Mouse (Mus musculus): ENCODE data around the gene Usp19. TPM values are rescaled to one million over a fixed set of nuclear protein-coding genes. Genes with fewer than 3 reads are reported as not detected.

Gene Usp19
- polyA plus RNA-seq, 1 experiment: 335 TPM

DNA sequence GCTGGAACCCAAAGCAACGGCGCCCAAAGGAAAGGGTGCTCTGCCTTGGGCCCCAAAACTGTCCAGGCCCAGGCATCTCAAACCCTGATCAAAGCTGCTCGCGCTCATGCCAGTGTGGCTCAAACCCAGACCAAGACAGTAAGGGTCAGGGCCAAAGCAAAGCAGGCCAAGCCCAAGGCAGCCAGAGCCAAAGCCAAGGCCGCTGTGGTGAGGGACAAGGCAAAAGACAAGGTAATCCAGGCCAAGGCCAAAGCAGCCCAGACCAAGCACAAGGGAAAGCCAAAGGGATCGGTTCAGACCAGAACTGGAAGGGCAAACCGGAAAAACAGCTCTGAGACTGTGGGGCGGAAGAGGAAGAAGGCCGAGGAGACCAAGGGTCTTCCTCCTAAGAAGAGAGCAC lies 26.7 kb upstream of the Usp19 start:
- no peak overlapping the region for H3K27ac ChIP-seq (ENCODE audit: control insufficient read depth, insufficient read depth, low read length)
- no peak for DNase-seq
- H3K27me3 ChIP-seq (ENCODE audit: control insufficient read depth, insufficient read depth, low read length): no peaks in the 10 kb centered on the region
- 96% methylated on average over 9 of the region's 9 CpGs for WGBS
- TF ChIP-seq CTCF (IDR thresholded peaks at IDR 0.05; ENCODE audit: borderline replicate concordance, control insufficient read depth, extremely low read depth, insufficient read depth, low read length, poor library complexity): no peak
- no peak for TF ChIP-seq POLR2A (IDR thresholded peaks at IDR 0.05; ENCODE audit: control insufficient read depth, extremely low read depth, insufficient read depth, low read length, poor library complexity)
- H3K4me3 ChIP-seq (ENCODE audit: control insufficient read depth, insufficient read depth, low read length): no peak overlapping the region
- H3K36me3 ChIP-seq (ENCODE audit: control insufficient read depth, insufficient read depth, low read length): peaks cover 18% of the 10 kb centered on the region
- peaks cover 11% of the 10 kb centered on the region for H3K4me1 ChIP-seq (replicated peaks; ENCODE audit: control insufficient read depth, insufficient read depth, low read length)

DNA sequence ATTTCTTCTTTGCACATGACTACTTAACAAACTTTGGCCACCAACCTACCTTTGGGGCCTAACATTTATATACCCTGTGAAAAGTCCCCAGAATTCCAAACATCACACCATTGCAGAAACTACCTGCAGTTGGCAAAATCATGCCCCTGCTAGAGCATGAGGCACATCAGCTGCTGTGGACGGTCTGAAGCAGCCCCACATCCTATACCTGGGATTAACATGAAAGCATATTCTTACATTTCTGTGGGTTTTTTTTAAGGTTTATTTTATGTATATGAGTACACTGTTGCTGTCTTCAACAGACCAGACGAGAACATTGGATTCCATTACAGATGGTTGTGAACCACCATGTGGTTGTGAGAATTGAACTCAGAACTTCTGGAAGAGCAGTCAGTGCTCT lies 24.2 kb upstream of the Usp19 start:
- no peak overlapping the region for H3K4me3 ChIP-seq (ENCODE audit: control insufficient read depth, insufficient read depth, low read length)
- no peaks in the 10 kb centered on the region for H3K27me3 ChIP-seq (ENCODE audit: control insufficient read depth, insufficient read depth, low read length)
- H3K4me1 ChIP-seq (replicated peaks; ENCODE audit: control insufficient read depth, insufficient read depth, low read length): peaks cover 9% of the 10 kb centered on the region
- DNase-seq: no peak
- H3K27ac ChIP-seq (ENCODE audit: control insufficient read depth, insufficient read depth, low read length): no peak overlapping the region
- 95% methylated on average over 2 of the region's 2 CpGs for WGBS
- TF ChIP-seq POLR2A (IDR thresholded peaks at IDR 0.05; ENCODE audit: control insufficient read depth, extremely low read depth, insufficient read depth, low read length, poor library complexity) (no peak), CTCF (IDR thresholded peaks at IDR 0.05; ENCODE audit: borderline replicate concordance, control insufficient read depth, extremely low read depth, insufficient read depth, low read length, poor library complexity) (no peak)
- H3K36me3 ChIP-seq (ENCODE audit: control insufficient read depth, insufficient read depth, low read length): peaks cover 18% of the 10 kb centered on the region

DNA sequence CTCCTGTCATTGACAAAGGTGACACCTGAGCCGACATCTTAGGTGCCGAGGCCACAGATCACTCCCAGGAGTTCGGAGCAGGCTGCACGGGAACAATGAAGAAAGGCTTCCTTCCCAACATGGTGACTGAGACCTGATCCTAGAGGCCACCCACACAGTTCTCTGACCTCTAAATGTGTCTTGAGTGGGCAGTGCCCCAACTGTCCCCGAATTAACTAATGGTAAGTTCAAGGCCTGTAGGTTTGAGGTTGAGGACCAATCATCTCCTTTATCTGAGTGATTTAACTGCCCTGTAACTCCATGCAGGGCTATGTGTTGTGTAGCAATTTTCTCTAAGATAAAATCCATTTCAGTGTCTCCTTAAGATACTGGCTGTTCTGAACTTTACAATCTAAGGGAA lies 21.0 kb upstream of the Usp19 start:
- H3K27ac ChIP-seq (ENCODE audit: control insufficient read depth, insufficient read depth, low read length): no peak overlapping the region
- H3K36me3 ChIP-seq (ENCODE audit: control insufficient read depth, insufficient read depth, low read length): peaks cover 4% of the 10 kb centered on the region; the same call in 1 of the 2 replicates
- no peaks in the 10 kb centered on the region for H3K4me1 ChIP-seq (replicated peaks; ENCODE audit: control insufficient read depth, insufficient read depth, low read length)
- H3K4me3 ChIP-seq (ENCODE audit: control insufficient read depth, insufficient read depth, low read length): no peak overlapping the region
- TF ChIP-seq CTCF (IDR thresholded peaks at IDR 0.05; ENCODE audit: borderline replicate concordance, control insufficient read depth, extremely low read depth, insufficient read depth, low read length, poor library complexity): no peak
- TF ChIP-seq POLR2A (IDR thresholded peaks at IDR 0.05; ENCODE audit: control insufficient read depth, extremely low read depth, insufficient read depth, low read length, poor library complexity): no peak
- H3K27me3 ChIP-seq (ENCODE audit: control insufficient read depth, insufficient read depth, low read length): no peaks in the 10 kb centered on the region
- DNase-seq: no peak
- 96% methylated on average over 5 of the region's 5 CpGs for WGBS

DNA sequence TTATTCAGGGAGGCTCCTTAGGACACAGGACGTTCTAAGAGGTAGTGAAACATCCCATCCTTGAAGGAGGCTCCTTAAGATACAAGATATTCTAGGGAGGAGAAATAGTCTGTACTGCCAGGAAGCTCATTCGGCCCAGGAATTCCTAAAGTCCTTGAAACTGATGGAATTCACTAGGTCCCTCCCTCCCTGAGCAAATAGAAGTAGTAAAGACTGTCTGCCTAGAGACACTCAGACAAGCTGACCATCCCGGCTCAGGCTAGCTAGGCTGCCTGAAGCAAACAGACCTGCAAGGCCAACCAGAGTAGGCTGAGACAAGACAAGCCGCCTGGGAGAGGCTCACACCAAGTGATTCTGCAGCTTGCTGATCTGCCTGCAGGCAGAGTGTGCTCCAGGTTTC lies 20.6 kb upstream of the Usp19 start:
- 85% methylated on average over 4 of the region's 4 CpGs for WGBS
- DNase-seq: no peak
- no peak for TF ChIP-seq POLR2A (IDR thresholded peaks at IDR 0.05; ENCODE audit: control insufficient read depth, extremely low read depth, insufficient read depth, low read length, poor library complexity)
- TF ChIP-seq CTCF (IDR thresholded peaks at IDR 0.05; ENCODE audit: borderline replicate concordance, control insufficient read depth, extremely low read depth, insufficient read depth, low read length, poor library complexity): no peak
- H3K27ac ChIP-seq (ENCODE audit: control insufficient read depth, insufficient read depth, low read length): no peak overlapping the region
- no peaks in the 10 kb centered on the region for H3K27me3 ChIP-seq (ENCODE audit: control insufficient read depth, insufficient read depth, low read length)
- H3K4me3 ChIP-seq (ENCODE audit: control insufficient read depth, insufficient read depth, low read length): no peak overlapping the region
- no peaks in the 10 kb centered on the region for H3K4me1 ChIP-seq (replicated peaks; ENCODE audit: control insufficient read depth, insufficient read depth, low read length)
- peaks cover 3% of the 10 kb centered on the region; the same call in 1 of the 2 replicates for H3K36me3 ChIP-seq (ENCODE audit: control insufficient read depth, insufficient read depth, low read length)

DNA sequence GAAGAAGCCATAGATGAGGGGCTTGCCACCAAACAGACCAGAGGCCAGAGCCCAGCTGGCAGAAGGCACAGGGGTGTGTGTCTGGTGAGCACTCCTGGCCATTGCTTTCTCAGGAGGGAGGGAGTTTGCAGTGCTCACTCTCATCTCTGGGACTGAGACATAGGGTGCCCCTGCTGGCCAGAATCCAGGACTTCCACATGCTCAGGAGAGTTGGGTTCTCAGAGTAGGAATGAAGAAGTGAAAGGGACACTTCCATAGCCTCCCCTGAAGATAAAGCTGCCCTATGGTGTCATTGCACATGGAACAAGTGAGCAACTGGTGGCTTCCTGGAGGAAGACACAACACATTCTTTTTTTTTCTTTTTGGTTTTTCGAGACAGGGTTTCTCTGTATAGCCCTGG lies 15.9 kb upstream of the Usp19 start:
- H3K4me1 ChIP-seq (replicated peaks; ENCODE audit: control insufficient read depth, insufficient read depth, low read length): peaks cover 7% of the 10 kb centered on the region
- WGBS: 55% methylated on average over 1 of the region's 1 CpGs
- no peak for DNase-seq

DNA sequence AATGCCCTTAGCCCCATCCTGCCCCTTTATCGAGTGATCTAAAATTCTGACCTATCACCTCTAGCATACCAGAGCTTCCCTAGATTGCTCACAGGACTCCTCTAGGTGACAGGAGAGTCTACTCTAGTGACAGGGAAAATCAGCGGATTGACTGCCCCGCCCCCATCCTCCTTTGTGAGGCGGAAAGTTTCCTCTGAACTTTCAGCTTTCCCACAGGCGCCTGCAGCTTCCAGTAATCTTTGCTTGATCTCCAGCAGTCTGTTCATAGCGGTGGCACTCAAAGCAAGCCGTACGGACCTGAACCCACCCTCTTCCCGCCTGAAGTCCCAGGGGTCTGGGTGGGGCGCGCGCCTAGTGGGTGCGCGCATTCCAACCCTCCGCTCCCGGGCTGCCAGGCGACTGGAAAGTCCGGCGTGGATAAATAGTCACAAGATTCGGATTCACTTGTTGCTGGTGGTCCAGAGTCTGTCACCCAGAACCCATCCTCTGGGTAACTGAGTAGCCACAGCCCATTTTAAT lies 11.7 kb upstream of the Usp19 start:
- DNase-seq: peak; percentile 18
- no peak overlapping the region for H3K27ac ChIP-seq (ENCODE audit: control insufficient read depth, insufficient read depth, low read length)
- TF ChIP-seq POLR2A (IDR thresholded peaks at IDR 0.05; ENCODE audit: control insufficient read depth, extremely low read depth, insufficient read depth, low read length, poor library complexity): no peak
- no peak for TF ChIP-seq CTCF (IDR thresholded peaks at IDR 0.05; ENCODE audit: borderline replicate concordance, control insufficient read depth, extremely low read depth, insufficient read depth, low read length, poor library complexity)
- H3K4me1 ChIP-seq (replicated peaks; ENCODE audit: control insufficient read depth, insufficient read depth, low read length): peaks cover 11% of the 10 kb centered on the region
- no peaks in the 10 kb centered on the region for H3K27me3 ChIP-seq (ENCODE audit: control insufficient read depth, insufficient read depth, low read length)
- peak overlapping the region; percentile 48 for H3K4me3 ChIP-seq (ENCODE audit: control insufficient read depth, insufficient read depth, low read length)
- no peaks in the 10 kb centered on the region for H3K36me3 ChIP-seq (ENCODE audit: control insufficient read depth, insufficient read depth, low read length)
- 5% methylated on average over 20 of the region's 20 CpGs for whole genome bisulfite sequencing

More for the DNA sequence above, 15.9 kb upstream of the Usp19 start:
- Histone ChIP-seq H3K4me3 (ENCODE audit: control insufficient read depth, insufficient read depth, low read length) (no peak overlapping the region), H3K27ac (ENCODE audit: control insufficient read depth, insufficient read depth, low read length) (no peak overlapping the region), H3K36me3 (ENCODE audit: control insufficient read depth, insufficient read depth, low read length) (no peaks in the 10 kb centered on the region), H3K27me3 (ENCODE audit: control insufficient read depth, insufficient read depth, low read length) (no peaks in the 10 kb centered on the region)
- TF ChIP-seq CTCF (IDR thresholded peaks at IDR 0.05; ENCODE audit: borderline replicate concordance, control insufficient read depth, extremely low read depth, insufficient read depth, low read length, poor library complexity) (no peak), POLR2A (IDR thresholded peaks at IDR 0.05; ENCODE audit: control insufficient read depth, extremely low read depth, insufficient read depth, low read length, poor library complexity) (no peak)

DNA sequence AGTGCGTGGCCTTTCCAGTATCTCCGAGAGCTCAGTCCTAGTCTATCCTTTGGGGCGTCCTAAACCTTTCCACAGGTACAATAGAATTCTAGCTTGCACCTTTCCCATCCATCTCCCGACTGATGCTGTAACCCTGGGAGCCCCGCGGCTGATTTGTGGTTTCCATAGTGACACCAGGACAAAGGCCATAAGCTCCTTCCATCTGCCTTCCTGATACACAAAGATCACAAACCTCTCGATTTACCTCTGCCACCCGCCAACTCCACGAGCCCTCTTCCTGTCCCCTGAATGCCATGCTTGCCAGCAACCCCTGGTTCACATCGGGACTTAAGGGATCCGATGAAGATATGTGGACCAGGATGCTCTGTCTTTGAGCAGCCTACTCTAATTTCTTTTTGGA lies 11.2 kb upstream of the Usp19 start:
- TF ChIP-seq CTCF (IDR thresholded peaks at IDR 0.05; ENCODE audit: borderline replicate concordance, control insufficient read depth, extremely low read depth, insufficient read depth, low read length, poor library complexity) (no peak), POLR2A (IDR thresholded peaks at IDR 0.05; ENCODE audit: control insufficient read depth, extremely low read depth, insufficient read depth, low read length, poor library complexity) (no peak)
- Histone ChIP-seq H3K36me3 (ENCODE audit: control insufficient read depth, insufficient read depth, low read length) (no peaks in the 10 kb centered on the region), H3K27me3 (ENCODE audit: control insufficient read depth, insufficient read depth, low read length) (no peaks in the 10 kb centered on the region), H3K4me3 (ENCODE audit: control insufficient read depth, insufficient read depth, low read length) (no peak overlapping the region), H3K27ac (ENCODE audit: control insufficient read depth, insufficient read depth, low read length) (no peak overlapping the region), H3K4me1 (replicated peaks; ENCODE audit: control insufficient read depth, insufficient read depth, low read length) (peaks cover 11% of the 10 kb centered on the region)
- 52% methylated on average over 11 of the region's 11 CpGs for WGBS
- no peak for DNase-seq

Measured in thymus, adult 2 months (tissue).